Mouse (Mus musculus) urinary bladder, postnatal 14 days (tissue): ENCODE results near the gene St6galnac1.
"Not testable (repeated sequence)": the region's sequence is repeated elsewhere in the genome, so short reads cannot be mapped to it uniquely, and the experiment has no call there.

Source experiments
- DNase-seq: peaks from one replicate; pipeline ENCODE4 v3.0.0; 2021; ENCODE audit warnings: low spot score

The St6galnac1 gene

DNA sequence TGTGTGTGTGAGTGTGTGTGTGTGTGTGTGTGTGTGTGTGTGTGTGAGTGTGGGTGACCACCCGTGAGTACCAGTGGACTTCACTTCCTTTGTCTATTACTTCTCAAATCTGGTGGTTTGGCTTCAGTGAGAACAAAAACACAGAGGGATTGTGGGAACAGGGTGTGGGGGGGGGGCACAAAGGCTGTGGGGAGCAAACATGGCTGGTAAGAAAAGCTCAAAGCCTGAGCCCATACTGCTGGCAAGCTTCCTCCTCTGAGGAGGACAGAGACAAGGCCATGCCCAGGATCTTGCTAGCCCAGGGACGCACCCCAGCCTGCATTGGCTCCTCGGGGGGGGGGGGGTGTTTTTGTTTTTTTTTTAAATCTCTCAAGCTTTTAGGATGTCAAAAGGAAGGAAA lies 32.2 kb upstream of the St6galnac1 start:
- DNase-seq: no peak

DNA sequence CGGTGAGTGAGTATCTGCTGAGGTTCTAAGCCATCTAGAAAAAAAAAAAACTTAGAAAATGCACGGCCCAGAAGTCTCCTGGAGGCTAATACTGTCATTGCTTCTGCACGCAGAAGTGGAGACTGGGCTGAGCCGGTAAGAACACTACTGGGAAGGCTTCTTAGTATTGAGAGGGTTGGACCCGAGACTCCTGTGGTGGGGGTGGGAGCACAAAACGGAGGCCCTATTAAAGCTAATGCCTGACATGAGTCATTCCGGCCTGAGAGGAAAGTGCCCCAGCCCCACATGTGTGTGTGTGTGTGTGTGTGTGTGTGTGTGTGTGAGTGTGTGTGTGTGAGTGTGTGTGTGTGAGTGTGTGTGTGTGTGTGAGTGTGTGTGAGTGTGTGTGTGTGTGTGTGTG lies 31.8 kb upstream of the St6galnac1 start:
- no peak for DNase-seq

DNA sequence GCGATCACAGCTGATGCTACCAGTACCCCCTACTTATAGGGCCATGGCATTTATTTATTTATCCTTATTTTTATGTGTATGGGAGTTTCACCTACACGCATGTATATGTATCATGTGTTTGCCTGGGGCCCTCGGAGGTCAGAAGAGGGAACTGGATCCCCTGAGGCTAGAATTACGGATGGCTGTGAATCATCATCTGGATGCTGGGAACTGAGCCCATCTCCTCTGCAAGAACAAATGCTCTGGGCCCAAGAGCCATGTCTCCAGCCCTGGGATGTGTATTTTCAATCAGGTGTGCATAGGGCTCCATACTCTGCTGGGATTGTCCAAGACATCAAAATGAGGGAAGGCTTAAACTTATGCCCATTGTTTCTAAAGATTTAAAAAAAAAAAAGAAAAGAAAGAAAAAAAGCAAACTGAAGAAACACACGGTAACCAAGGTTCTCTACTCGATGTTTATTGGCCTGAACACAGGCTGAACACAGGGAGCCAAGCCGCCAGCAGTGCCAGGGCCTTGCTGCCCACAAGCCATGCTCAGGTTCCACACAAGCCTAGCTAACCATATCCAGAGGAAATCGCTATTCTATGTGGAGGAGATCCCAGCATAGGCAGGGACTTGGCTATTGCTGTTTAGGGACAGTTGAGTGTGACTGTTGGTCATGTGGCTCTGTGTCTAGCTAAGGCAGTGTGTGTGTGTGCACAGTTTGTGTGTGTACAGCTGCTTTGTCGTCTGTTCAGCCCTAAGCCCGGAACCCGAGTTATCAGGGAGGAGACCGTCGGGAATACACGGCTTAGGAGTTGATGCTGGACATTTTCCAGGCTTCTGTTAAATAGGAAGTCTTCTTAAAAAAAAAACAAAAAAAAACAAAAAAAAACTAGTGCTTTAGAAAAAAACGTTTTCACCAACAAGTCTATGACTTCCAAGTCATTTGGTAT lies 31.1 kb upstream of the St6galnac1 start:
- no peak for DNase-seq

DNA sequence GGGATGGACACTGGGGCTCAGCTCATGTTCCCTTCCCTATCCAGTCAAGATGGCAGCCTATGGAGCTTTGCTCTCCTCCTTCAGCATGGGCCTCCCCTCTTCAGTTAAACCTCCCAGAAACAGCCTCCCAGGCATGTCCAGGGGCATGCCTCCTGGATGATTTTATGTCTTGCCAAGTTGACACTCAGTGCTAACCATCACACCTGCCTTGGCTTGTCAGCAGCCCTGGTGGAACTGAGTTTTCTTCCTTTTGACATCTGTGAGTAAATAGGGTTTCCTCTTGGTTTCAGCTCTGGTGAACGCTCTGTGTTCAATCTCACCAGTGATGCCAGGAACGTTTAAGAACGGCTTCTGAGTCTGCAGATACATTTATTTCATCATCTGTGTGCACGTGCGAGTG lies 27.4 kb upstream of the St6galnac1 start:
- no peak for DNase-seq

DNA sequence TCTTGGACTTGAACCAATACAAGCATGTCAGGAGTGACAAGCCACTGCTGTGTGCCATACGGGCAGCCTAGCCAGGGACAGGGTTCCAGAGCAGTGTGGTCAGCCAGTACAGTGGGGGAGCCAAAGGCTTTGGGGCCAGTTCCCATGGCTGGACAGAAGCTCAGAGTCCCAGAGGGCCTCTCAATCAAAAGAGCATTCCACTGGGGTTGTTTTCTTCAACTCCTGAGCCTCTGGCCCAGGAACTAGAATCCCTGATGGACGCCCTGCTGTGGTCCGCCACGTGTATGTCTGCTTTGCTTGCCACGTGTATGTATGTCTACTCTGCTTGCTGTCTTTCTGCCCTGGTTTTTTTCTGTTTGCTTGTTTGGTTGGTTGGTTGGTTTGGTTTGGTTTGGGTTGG lies 25.8 kb upstream of the St6galnac1 start:
- no peak for DNase-seq

DNA sequence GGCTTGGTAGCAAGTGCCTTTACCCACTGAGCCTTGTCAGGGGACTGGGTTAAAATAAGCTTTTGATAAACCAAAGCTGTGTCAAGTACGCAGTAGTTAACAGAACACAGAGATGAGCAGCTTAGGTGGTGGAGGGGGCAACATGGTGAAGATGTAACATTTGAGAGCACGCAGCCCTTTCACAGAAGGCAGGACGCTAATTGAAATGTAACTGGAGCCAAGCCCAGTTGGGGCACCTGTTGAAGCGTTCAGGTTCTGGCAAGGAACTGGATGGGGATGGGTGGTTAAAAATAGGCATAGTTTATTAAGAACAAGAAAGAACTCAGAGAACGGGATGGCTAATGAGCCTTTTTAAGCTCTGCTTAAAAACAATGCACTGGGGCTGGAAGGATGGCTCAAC lies 24.1 kb upstream of the St6galnac1 start:
- DNase-seq: no peak

DNA sequence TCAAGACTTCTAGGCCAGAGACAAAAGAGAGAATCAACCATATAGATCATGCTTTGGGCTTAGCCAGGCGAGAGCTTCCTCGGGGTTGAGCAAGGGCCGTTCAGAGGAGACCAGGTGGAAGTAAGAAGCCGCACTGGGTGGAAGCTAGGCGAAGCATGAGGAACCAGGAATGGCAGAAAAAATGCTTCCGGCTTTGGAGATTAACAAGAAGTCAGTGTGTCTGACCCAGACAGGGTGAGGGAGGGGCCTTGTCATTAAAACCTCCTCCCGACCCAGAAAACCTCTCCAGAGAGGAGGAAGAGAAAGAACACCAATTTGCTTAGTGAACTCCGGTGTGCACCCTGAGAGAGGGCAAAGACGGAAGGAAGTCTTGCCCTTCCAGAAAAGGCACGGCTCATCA lies 8.9 kb upstream of the St6galnac1 start:
- DNase-seq: no peak

DNA sequence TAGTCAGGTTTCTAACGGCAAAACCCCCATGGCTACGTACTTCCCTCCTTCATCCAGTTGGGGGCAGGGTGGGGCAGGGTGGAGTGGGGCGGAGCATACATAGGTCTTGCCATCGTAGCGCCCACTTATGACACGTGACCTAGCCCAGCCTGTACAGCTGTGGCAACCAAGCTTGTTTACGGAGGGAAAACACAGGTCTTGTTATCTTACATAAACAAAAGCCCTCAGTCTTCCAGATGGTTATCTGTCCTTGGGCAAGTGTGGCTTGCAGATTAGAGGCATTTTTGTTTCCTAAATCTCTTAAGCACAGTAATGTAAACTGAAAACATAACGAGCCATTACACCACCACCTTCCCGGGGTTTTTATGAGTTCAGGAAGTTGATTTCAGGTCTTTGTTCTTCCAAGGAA lies 7.4 kb upstream of the St6galnac1 start:
- no peak for DNase-seq

DNA sequence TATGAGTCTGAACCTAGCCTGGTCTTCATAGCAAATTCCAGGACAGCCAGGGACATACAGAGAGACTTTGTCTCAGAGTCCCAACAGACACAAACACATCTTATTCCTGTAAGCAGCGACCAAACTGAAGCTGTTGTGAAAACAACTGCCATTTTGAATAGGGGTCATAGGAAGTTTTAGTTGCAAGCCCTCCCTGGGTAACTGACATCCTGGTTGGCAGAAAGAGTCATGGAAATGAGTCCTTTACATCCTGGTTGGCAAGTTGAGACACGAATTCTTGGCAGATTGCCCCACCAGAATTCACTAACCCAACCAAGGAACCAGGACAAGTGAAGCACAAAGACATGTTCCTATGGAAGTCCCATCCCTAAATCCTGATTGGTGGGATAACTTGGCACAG lies 2.1 kb downstream of the St6galnac1 start:
- no peak for DNase-seq

DNA sequence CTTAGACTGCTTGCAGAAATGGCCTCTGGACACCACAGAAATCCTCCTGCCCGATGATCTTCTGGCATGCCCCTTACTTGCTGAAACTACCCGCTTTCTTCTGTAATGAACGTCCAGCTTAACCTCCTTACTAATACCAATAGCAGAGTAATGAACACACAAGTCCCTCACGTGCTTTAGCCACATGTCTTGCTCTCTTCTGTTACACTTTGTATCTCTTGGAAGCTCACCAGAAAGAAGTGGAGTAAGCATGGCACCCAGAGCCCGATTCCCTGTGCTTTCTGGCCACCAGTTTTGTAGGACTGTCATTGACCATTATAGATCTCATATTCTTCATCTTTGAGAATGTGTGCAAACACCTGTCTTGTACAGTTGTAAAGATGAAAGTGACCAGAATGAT lies 5.4 kb downstream of the St6galnac1 start:
- DNase-seq: no peak

DNA sequence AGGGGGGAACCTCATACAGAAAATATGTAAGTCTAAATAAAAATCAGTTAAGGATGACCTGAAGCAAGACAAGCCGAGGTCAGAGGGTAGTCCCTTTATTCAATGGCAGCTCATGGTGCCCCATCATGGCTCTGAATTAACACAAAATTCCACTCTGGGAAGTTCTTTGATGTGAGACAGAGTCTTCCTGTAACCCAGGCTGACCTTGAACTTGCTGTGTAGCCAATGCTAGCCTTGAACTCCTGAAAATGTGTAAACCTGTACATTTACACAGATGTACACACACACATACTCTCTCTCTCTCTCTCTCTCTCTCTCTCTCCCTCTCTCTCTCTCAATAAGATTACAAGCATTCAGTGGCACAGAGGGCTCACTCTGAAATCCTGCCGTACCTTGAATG lies 10.4 kb downstream of the St6galnac1 start:
- no peak for DNase-seq

DNA sequence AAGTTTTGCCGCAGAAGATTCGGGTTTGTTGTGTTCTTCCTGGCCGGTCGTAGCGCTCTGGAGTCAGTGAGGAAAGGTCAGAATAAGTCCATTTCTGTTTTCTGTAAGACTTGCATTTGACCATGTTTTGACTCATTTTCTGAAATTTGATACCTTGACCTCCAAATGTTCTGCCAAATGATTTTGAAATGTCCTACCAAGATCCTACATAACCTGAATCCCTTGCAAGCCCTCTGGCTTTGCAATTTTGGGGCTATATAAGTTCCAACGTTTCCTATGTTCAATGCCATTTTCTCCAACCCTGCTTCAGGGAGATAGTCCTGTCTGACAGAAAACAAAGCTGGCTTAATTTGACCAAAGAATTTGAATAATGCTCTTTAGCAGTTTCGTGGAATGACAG lies 11.0 kb downstream of the St6galnac1 start:
- DNase-seq: no peak

DNA sequence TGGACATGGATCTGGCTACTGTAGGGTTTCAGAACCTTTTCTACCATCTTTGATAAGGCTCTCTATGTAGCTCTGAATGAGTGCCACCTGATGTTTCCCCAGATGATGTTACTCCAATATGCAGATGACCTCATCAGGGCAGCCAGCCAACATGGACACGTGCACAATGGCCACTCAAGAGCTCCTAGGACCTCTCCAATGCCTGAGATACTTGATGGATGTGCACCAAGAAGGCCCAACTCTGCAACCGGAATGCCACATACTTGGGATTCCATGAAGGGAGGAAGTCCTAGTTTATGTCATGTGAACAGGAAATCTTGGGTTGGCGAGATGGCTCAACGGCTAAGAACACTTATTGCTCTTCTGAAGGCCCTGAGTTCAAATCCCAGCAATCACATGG lies 20.1 kb downstream of the St6galnac1 start:
- DNase-seq: no peak

DNA sequence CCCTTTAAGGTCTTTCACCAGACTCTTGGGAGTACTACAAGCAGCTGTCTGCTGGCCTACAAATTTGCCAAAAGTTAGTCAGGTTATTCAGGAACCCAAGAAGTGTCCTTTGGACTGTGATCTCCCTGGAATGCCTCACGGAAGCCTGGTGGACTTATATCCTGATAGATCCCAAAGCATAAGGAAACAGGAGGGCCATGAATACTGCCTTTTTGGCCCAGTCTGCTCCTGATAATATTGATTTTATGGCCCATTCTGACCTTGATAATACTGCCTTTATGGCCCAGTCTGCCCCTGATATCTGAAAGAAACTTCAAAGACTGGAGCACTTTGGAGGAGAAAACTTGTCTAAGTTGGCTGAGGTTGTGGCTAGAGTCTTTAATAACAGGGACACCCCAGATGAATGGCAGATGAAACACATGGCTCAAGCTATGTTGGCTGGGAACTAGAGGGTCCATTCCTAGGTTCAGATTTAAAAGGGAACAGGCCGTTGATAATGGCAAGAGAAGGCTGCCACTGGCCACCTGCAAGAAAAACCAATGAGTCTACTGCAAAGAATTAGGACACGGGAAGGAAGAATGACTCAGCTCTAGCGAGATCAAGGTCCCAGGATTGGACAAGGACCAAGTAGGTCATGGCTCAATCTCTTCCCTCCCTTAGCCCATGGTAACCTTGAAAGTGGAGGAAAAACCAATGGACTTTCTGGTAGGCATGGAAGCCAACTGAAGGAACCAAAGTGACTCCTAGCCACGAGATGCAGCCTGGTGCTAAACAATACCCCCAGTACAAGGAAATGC lies 21.4 kb downstream of the St6galnac1 start:
- no peak for DNase-seq

DNA sequence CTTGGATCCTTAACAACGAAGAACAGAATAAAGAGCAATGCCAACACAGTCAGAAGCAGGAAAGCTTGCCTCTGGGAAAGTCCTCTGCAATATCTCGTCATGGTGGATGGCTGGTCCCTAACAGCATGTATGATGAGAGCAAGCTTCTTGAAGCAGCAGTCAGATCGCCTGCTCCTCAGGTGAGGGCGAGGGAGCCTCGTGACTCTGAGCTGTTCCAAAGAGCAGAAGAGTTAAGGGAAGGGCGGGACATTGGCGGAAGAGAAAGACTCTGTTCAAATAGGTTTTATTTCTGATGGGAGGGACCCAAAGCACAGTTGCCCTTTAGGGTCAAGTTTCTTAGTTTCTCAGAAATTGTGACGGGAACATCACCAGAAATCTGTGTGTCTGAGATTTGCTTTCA lies 25.6 kb downstream of the St6galnac1 start:
- no peak for DNase-seq

DNA sequence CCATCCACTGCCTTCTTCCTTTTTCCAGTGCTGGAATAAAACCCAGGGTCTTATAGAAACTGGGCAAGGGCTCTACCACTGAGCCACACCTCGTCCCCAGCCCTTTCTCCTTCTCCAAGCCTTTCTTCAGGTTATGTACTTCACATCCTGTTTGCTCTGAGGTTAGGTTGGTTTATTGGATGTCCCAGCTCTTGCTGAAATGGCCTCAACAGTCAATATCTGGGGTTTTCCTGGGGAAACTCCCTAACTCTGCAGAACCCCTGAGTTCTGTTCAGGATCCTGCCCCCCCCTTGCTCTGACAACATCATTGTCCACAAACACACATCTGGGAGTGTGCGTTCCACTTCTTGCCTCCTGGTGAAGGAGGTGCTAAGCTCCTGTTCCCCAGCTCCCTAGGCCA lies 26.6 kb downstream of the St6galnac1 start:
- DNase-seq: not testable (repeated sequence)

DNA sequence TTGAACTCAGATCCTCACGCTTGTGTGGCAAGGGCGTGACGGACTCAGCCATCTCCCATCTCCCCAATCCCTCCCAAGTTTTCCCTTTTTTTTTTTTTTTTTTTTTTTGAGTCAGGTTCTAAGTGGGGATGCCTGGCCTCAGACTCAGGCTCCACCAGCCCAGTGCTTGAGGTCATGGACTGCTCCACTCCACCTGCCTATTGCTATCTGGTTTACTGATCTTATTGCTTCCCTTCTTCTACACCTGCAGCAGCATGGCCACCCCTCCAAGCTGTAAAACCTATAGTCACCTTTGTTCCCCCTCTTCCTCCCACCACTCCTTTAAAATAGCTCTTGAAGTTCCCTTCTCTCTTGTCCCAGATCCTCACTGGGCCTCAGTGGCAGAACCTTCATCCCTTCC lies 28.5 kb downstream of the St6galnac1 start:
- DNase-seq: not testable (repeated sequence)

DNA sequence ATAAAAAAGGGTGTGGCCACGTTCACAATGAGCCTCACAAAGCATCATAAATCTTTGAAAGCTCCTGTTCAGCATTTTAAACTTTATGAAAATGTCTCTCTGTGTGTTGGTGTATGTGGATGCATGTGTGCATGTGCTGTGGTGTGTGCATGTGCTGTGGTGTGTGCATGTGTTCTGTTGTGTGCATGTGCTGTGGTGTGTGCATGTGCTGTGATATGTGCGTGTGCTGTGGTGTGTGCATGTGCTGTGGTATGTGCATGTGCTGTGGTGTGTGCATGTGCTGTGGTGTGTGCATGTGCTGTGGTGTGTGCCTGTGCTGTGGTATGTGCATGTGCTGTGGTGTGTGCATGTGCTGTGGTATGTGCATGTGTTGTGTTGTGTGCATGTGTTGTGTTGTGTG lies 29.9 kb downstream of the St6galnac1 start:
- not testable (repeated sequence) for DNase-seq

DNA sequence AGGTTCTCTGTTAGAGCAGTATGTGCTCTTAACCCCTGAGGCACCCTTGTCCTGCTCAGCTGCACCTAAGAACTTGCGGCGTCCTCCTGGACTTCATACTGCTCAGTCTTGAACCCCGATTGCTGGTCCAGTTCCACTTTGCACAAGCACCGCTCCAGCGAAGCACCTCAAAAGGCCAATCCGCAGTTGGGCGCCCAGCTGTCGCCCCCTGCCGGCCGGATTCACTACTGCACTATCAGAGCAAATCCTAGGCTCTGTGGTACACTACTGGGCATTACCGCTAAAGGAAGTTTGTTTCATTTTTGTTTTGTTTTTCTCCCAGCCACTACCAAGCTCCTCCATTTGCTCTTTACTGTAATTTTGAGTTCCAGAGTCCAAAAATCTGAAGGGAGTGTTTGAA lies 36.9 kb downstream of the St6galnac1 start:
- DNase-seq: no peak

DNA sequence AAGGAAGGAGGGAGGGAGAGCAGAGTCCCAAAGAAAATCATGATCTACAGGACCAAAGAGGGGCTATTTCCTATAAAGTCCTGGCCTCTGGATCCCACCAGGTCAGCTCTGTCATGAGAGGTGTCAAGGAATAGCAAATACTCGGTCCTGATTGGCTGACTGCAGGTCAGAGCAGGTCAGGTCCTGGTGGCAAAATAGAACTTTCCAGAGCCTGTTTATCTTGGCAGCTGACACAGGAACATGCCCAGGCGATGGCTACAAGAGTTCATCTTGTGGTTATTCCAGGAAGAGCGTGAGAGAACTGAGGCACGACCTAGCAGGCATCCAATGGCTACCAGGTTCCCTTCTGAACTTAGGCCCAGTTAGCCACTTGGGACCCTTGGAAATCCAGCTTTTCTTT lies 42.8 kb downstream of the St6galnac1 start:
- DNase-seq: no peak

DNA sequence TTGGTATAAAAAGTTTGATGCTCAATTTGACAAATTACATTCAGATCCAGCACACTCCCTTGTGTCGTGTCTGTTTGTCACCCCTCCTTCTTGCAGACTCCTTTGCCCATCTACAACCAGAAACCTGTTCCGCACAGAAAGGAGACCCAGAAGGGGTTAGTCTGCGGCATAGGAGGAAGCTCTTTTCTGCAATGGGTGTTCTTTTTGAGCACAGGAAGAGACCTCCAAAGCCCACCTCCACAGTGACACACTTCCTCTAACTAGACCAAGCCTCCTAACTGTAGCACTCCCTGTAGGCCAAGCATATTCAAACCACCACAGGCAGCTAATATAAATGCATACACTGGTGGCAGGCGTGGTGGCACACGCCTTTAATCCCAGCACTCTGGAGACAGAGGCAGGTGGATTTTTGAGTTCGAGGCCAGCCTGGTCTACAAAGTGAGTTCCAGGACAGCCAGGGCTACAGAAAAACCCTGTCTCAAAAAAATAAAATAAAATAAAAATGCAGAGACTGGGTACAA lies 44.2 kb downstream of the St6galnac1 start:
- DNase-seq: not testable (repeated sequence)

DNA sequence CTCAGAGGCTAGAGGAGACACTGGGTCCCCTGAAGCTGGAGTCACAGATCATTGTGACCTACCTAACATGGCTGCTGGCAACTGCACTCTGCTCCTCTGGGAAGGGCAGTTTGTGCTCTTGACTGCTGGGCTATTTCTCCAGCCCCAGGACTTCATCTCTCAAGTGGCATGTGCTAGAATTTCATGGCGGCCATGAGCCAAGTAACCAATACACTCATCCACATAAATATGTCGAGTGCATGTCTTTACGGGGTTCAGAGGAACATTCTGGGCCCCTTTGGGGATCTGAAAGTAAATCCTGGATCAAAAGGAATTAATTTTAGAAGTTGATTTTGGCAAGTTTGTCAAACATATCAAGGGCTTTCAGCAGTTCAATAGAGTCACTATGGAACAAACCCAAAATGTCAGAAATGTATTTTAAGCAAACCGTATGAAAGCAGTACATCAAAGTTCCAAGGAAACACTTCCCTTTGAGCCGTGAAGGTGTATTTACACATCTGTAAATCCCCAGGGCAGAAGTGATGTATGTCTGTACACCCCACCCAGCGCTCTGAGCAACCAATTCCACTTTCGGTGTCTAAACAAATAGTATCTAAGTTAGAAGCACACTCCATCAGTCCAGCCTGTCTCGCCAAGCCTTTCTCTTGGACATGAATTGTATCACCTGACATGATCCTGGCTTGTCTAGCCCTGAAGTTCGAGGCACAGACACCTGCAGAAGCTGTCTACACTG lies 45.9 kb downstream of the St6galnac1 start:
- DNase-seq: no peak
